Mouse (Mus musculus): ENCODE measurements around the gene Mical1.

- TF ChIP-seq CTCF (IDR thresholded peaks at IDR 0.05; ENCODE audit: low read depth, low read length): no peak
- no peak for TF ChIP-seq POLR2A (IDR thresholded peaks at IDR 0.05; ENCODE audit: borderline replicate concordance, low read depth, low read length)
These were observed 44.2 kb downstream of the Mical1 start for GRCm38 (mm10) chr10:41520410-41520673.

Measured in bone marrow macrophage, adult 2 months (primary cell).